Mouse (Mus musculus): ENCODE results near the gene Ncstn. TPM values are rescaled to one million over a fixed set of nuclear protein-coding genes. Genes with fewer than 3 reads are reported as not detected.

Gene Ncstn
- polyA plus RNA-seq, 1 experiment = 95.0 TPM

GRCm38 (mm10) chr1:172046410-172046809 lies 36.2 kb downstream of the Ncstn start:
- TF ChIP-seq POLR2A (IDR thresholded peaks at IDR 0.05; ENCODE audit: borderline replicate concordance, extremely low read depth, low read depth, low read length) (no peak), CTCF (IDR thresholded peaks at IDR 0.05; ENCODE audit: insufficient read depth, low read length) (no peak)
- 69% methylated on average over 8 of the region's 8 CpGs for WGBS
- Histone ChIP-seq H3K4me1 (ENCODE audit: control insufficient read depth, insufficient read depth, low read length) (no peaks in the 10 kb centered on the region), H3K4me3 (replicated peaks; ENCODE audit: extremely low read depth, low read depth, low read length) (no peak overlapping the region)
- DNase-seq = no peak

GRCm38 (mm10) chr1:172029914-172030313 lies 52.7 kb downstream of the Ncstn start:
- 92% methylated on average over 2 of the region's 2 CpGs for WGBS
- Histone ChIP-seq H3K4me3 (replicated peaks; ENCODE audit: extremely low read depth, low read depth, low read length) (no peak overlapping the region), H3K4me1 (ENCODE audit: control insufficient read depth, insufficient read depth, low read length) (0 out of 2 replicates have a peak, but pooled peaks cover 4% of the 10 kb centered on the region)
- no peak for DNase-seq
- TF ChIP-seq CTCF (IDR thresholded peaks at IDR 0.05; ENCODE audit: insufficient read depth, low read length) = no peak
- TF ChIP-seq POLR2A (IDR thresholded peaks at IDR 0.05; ENCODE audit: borderline replicate concordance, extremely low read depth, low read depth, low read length) = no peak

GRCm38 (mm10) chr1:172028394-172029275 lies 54.0 kb downstream of the Ncstn start, which contains the start of gene Vangl2:
TSS of gene Vangl2 (minus strand) at chr1:172028444.
- peak within 1 kb of the TSS; percentile 62 for H3K4me3 ChIP-seq (replicated peaks; ENCODE audit: extremely low read depth, low read depth, low read length)
- H3K4me1 ChIP-seq (ENCODE audit: control insufficient read depth, insufficient read depth, low read length) = 0 out of 2 replicates have a peak, but pooled peaks cover 4% of the 10 kb centered on the region
- WGBS = 79% methylated on average over 21 of the region's 21 CpGs
- TF ChIP-seq CTCF (IDR thresholded peaks at IDR 0.05; ENCODE audit: insufficient read depth, low read length) = no peak
- TF ChIP-seq POLR2A (IDR thresholded peaks at IDR 0.05; ENCODE audit: borderline replicate concordance, extremely low read depth, low read depth, low read length) = no peak
- no peak for DNase-seq

GRCm38 (mm10) chr1:172027809-172028102 lies 54.8 kb downstream of the Ncstn start:
- H3K4me1 ChIP-seq (ENCODE audit: control insufficient read depth, insufficient read depth, low read length) = 0 out of 2 replicates have a peak, but pooled peaks cover 4% of the 10 kb centered on the region
- no peak for TF ChIP-seq POLR2A (IDR thresholded peaks at IDR 0.05; ENCODE audit: borderline replicate concordance, extremely low read depth, low read depth, low read length)
- no peak for TF ChIP-seq CTCF (IDR thresholded peaks at IDR 0.05; ENCODE audit: insufficient read depth, low read length)
- DNase-seq = no peak
- H3K4me3 ChIP-seq (replicated peaks; ENCODE audit: extremely low read depth, low read depth, low read length) = no peak overlapping the region
- WGBS = 40% methylated on average over 10 of the region's 10 CpGs

- WGBS = 2% methylated on average over 49 of the region's 54 CpGs
- DNase-seq = peak; percentile 81
- peak overlapping the region; percentile 91 for H3K4me3 ChIP-seq (replicated peaks; ENCODE audit: extremely low read depth, low read depth, low read length)
- H3K4me1 ChIP-seq (ENCODE audit: control insufficient read depth, insufficient read depth, low read length) = 0 out of 2 replicates have a peak, but pooled peaks cover 4% of the 10 kb centered on the region
- TF ChIP-seq CTCF (IDR thresholded peaks at IDR 0.05; ENCODE audit: insufficient read depth, low read length) = no peak
- peak; percentile 18; the same call in 1 of the 2 replicates for TF ChIP-seq POLR2A (IDR thresholded peaks at IDR 0.05; ENCODE audit: borderline replicate concordance, extremely low read depth, low read depth, low read length)
These were observed 55.4 kb downstream of the Ncstn start for GRCm38 (mm10) chr1:172027010-172027808.

- DNase-seq = peak; percentile 14
- TF ChIP-seq CTCF (IDR thresholded peaks at IDR 0.05; ENCODE audit: insufficient read depth, low read length) (no peak), POLR2A (IDR thresholded peaks at IDR 0.05; ENCODE audit: borderline replicate concordance, extremely low read depth, low read depth, low read length) (no peak)
- Histone ChIP-seq H3K4me3 (replicated peaks; ENCODE audit: extremely low read depth, low read depth, low read length) (peak overlapping the region; percentile 91), H3K4me1 (ENCODE audit: control insufficient read depth, insufficient read depth, low read length) (0 out of 2 replicates have a peak, but pooled peaks cover 4% of the 10 kb centered on the region)
- 4% methylated on average over 23 of the region's 23 CpGs for WGBS
These were observed 56.2 kb downstream of the Ncstn start for GRCm38 (mm10) chr1:172026201-172026901.

- no peak for DNase-seq
- TF ChIP-seq CTCF (IDR thresholded peaks at IDR 0.05; ENCODE audit: insufficient read depth, low read length) = no peak
- no peak for TF ChIP-seq POLR2A (IDR thresholded peaks at IDR 0.05; ENCODE audit: borderline replicate concordance, extremely low read depth, low read depth, low read length)
- no peak overlapping the region for H3K4me3 ChIP-seq (replicated peaks; ENCODE audit: extremely low read depth, low read depth, low read length)
- WGBS = 72% methylated on average over 8 of the region's 8 CpGs
- H3K4me1 ChIP-seq (ENCODE audit: control insufficient read depth, insufficient read depth, low read length) = 0 out of 2 replicates have a peak, but pooled peaks cover 4% of the 10 kb centered on the region
These were observed 57.2 kb downstream of the Ncstn start for GRCm38 (mm10) chr1:172025201-172025904.

- TF ChIP-seq POLR2A (IDR thresholded peaks at IDR 0.05; ENCODE audit: borderline replicate concordance, extremely low read depth, low read depth, low read length) = no peak
- no peak for TF ChIP-seq CTCF (IDR thresholded peaks at IDR 0.05; ENCODE audit: insufficient read depth, low read length)
- no peak for DNase-seq
- no peak overlapping the region for H3K4me3 ChIP-seq (replicated peaks; ENCODE audit: extremely low read depth, low read depth, low read length)
- H3K4me1 ChIP-seq (ENCODE audit: control insufficient read depth, insufficient read depth, low read length) = 0 out of 2 replicates have a peak, but pooled peaks cover 4% of the 10 kb centered on the region
- 70% methylated on average over 9 of the region's 9 CpGs for WGBS
These were observed 58.3 kb downstream of the Ncstn start for GRCm38 (mm10) chr1:172024140-172024895.

Data from lung, adult 2 months (tissue).